Mouse (Mus musculus) midbrain, embryonic 13.5 days (tissue): ENCODE results near the gene Atp8a2. TPM values are rescaled to one million over a fixed set of nuclear protein-coding genes. Genes with fewer than 3 reads are reported as not detected.

Source experiments
- ATAC-seq: fragments of 200-750 bp; cut with Nextera tagmentation; 2 replicates; pipeline ENCODE4 v1.8.0; 2017; ENCODE audit warnings: mild to moderate bottlenecking, moderate TSS enrichment, moderate library complexity
- H3K27ac ChIP-seq: fragments of 300-500 bp; sonication (generic); 2 replicates; pipeline ENCODE4 v1.5.1; 2015; ENCODE audit warnings: inconsistent platforms, mild to moderate bottlenecking, moderate library complexity
- H3K27me3 ChIP-seq: fragments of 300-500 bp; sonication (generic); 2 replicates; pipeline ENCODE4 v1.6.1; 2015; ENCODE audit warnings: mild to moderate bottlenecking, inconsistent platforms
- H3K36me3 ChIP-seq: fragments of 300-500 bp; sonication (generic); 2 replicates; pipeline ENCODE4 v1.6.1; 2015; ENCODE audit warnings: mild to moderate bottlenecking, inconsistent platforms
- H3K4me1 ChIP-seq: fragments of 300-500 bp; sonication (generic); replicated peaks from 2 replicates; pipeline ENCODE4 v1.6.1; 2015; ENCODE audit warnings: inconsistent platforms
- H3K4me2 ChIP-seq: fragments of 300-500 bp; sonication (generic); replicated peaks from 2 replicates; pipeline ENCODE4 v1.6.1; 2015; ENCODE audit warnings: moderate library complexity, mild to moderate bottlenecking, inconsistent platforms
- H3K4me3 ChIP-seq: fragments of 300-500 bp; sonication (generic); replicated peaks from 2 replicates; pipeline ENCODE4 v1.5.1; 2015; ENCODE audit warnings: mild to moderate bottlenecking, inconsistent platforms
- H3K9ac ChIP-seq: fragments of 300-500 bp; sonication (generic); replicated peaks from 2 replicates; pipeline ENCODE4 v1.6.1; 2015; ENCODE audit warnings: mild to moderate bottlenecking, inconsistent platforms
- H3K9me3 ChIP-seq: fragments of 300-500 bp; sonication (generic); 2 replicates; pipeline ENCODE4 v1.6.1; 2016; ENCODE audit warnings: mild to moderate bottlenecking, inconsistent platforms
- WGBS: fragments of 180-500 bp; shearing (Covaris S2); methylation state at CpG from one replicate; pipeline ENCODE4 v1.1.7; 2015; 5-methylcytosine and 5-hydroxymethylcytosine counted together
- polyA plus RNA-seq: library from polyadenylated mRNA; unstranded; fragments of >200 nt; fragmentation: Nextera tagmentation; extraction: Ambion mirVana; gene quantifications from 2 replicates; pipeline ENCODE4 v1.2.1, GENCODE M21; 2015

The Atp8a2 gene
- polyA plus RNA-seq, 1 experiment from 2014 or later = 28.1 TPM

- Histone ChIP-seq H3K4me2 (no peak overlapping the region), H3K27me3 (no peaks in the 10 kb centered on the region), H3K4me3 (no peak overlapping the region), H3K4me1 (no peaks in the 10 kb centered on the region), H3K36me3 (no peaks in the 10 kb centered on the region), H3K27ac (no peak overlapping the region), H3K9ac (no peak overlapping the region), H3K9me3 (no peaks in the 10 kb centered on the region)
- no peak for ATAC-seq
- 10% methylated on average over 1 of the region's 2 CpGs for WGBS
Observed at GRCm38 (mm10) chr14:59978007-59978406, 219.0 kb downstream of the Atp8a2 start.

GRCm38 (mm10) chr14:59971221-59971730, 225.7 kb downstream of the Atp8a2 start:
- H3K36me3 ChIP-seq = no peaks in the 10 kb centered on the region
- H3K9me3 ChIP-seq = no peaks in the 10 kb centered on the region
- no peak overlapping the region for H3K4me3 ChIP-seq
- H3K27ac ChIP-seq = no peak overlapping the region
- 64% methylated on average over 5 of the region's 5 CpGs for WGBS
- no peak overlapping the region for H3K4me2 ChIP-seq
- ATAC-seq = no peak
- peaks cover 7% of the 10 kb centered on the region; the same call in 1 of the 2 replicates for H3K27me3 ChIP-seq
- peaks cover 19% of the 10 kb centered on the region for H3K4me1 ChIP-seq
- no peak overlapping the region for H3K9ac ChIP-seq

GRCm38 (mm10) chr14:59969485-59970134, 227.4 kb downstream of the Atp8a2 start:
- H3K27ac ChIP-seq = 0 out of 2 replicates have a peak overlapping the region, but pooled peaks have one; percentile 21
- peak; percentile 82 for ATAC-seq
- H3K27me3 ChIP-seq = peaks cover 7% of the 10 kb centered on the region; the same call in 1 of the 2 replicates
- H3K9ac ChIP-seq = no peak overlapping the region
- H3K4me1 ChIP-seq = peaks cover 19% of the 10 kb centered on the region
- 8% methylated on average over 7 of the region's 7 CpGs for WGBS
- H3K4me3 ChIP-seq = no peak overlapping the region
- H3K9me3 ChIP-seq = no peaks in the 10 kb centered on the region
- H3K36me3 ChIP-seq = no peaks in the 10 kb centered on the region
- H3K4me2 ChIP-seq = no peak overlapping the region

- no peaks in the 10 kb centered on the region for H3K9me3 ChIP-seq
- ATAC-seq = no peak
- H3K4me3 ChIP-seq = no peak overlapping the region
- peaks cover 19% of the 10 kb centered on the region for H3K4me1 ChIP-seq
- no peak overlapping the region for H3K27ac ChIP-seq
- no peak overlapping the region for H3K4me2 ChIP-seq
- WGBS = 84% methylated on average over 8 of the region's 8 CpGs
- H3K36me3 ChIP-seq = no peaks in the 10 kb centered on the region
- peaks cover 7% of the 10 kb centered on the region; the same call in 1 of the 2 replicates for H3K27me3 ChIP-seq
- no peak overlapping the region for H3K9ac ChIP-seq
Observed at GRCm38 (mm10) chr14:59967847-59968550, 229.0 kb downstream of the Atp8a2 start.

- 71% methylated on average over 4 of the region's 4 CpGs for WGBS
- ATAC-seq = no peak
Observed at GRCm38 (mm10) chr14:59966981-59967380, 230.0 kb downstream of the Atp8a2 start.

GRCm38 (mm10) chr14:59964569-59964968, 232.4 kb downstream of the Atp8a2 start:
- H3K9ac ChIP-seq = no peak overlapping the region
- no peaks in the 10 kb centered on the region for H3K27me3 ChIP-seq
- 95% methylated on average over 5 of the region's 5 CpGs for WGBS
- H3K27ac ChIP-seq = no peak overlapping the region
- no peaks in the 10 kb centered on the region for H3K9me3 ChIP-seq
- no peak overlapping the region for H3K4me2 ChIP-seq
- H3K4me1 ChIP-seq = peaks cover 19% of the 10 kb centered on the region
- no peak overlapping the region for H3K4me3 ChIP-seq
- ATAC-seq = no peak
- no peaks in the 10 kb centered on the region for H3K36me3 ChIP-seq

More at GRCm38 (mm10) chr14:59966981-59967380, 230.0 kb downstream of the Atp8a2 start:
- no peak overlapping the region for H3K4me3 ChIP-seq
- H3K27me3 ChIP-seq = peaks cover 2% of the 10 kb centered on the region; the same call in 1 of the 2 replicates
- no peaks in the 10 kb centered on the region for H3K36me3 ChIP-seq
- no peak overlapping the region for H3K27ac ChIP-seq
- H3K4me1 ChIP-seq = peaks cover 19% of the 10 kb centered on the region
- no peak overlapping the region for H3K9ac ChIP-seq
- H3K9me3 ChIP-seq = no peaks in the 10 kb centered on the region
- H3K4me2 ChIP-seq = no peak overlapping the region

GRCm38 (mm10) chr14:59960961-59961360, 236.0 kb downstream of the Atp8a2 start:
- ATAC-seq = no peak
- no peaks in the 10 kb centered on the region for H3K9me3 ChIP-seq
- no peaks in the 10 kb centered on the region for H3K36me3 ChIP-seq
- H3K4me2 ChIP-seq = no peak overlapping the region
- no peak overlapping the region for H3K9ac ChIP-seq
- peaks cover 15% of the 10 kb centered on the region; the same call in 1 of the 2 replicates for H3K4me1 ChIP-seq
- H3K27ac ChIP-seq = no peak overlapping the region
- H3K4me3 ChIP-seq = no peak overlapping the region
- H3K27me3 ChIP-seq = no peaks in the 10 kb centered on the region
- WGBS = 35% methylated on average over 9 of the region's 9 CpGs

GRCm38 (mm10) chr14:59960214-59960890, 236.6 kb downstream of the Atp8a2 start:
- Histone ChIP-seq H3K4me3 (no peak overlapping the region), H3K27me3 (no peaks in the 10 kb centered on the region), H3K4me2 (no peak overlapping the region), H3K9me3 (no peaks in the 10 kb centered on the region), H3K9ac (no peak overlapping the region), H3K27ac (no peak overlapping the region), H3K4me1 (peaks cover 15% of the 10 kb centered on the region; the same call in 1 of the 2 replicates), H3K36me3 (no peaks in the 10 kb centered on the region)
- WGBS = 64% methylated on average over 9 of the region's 9 CpGs
- ATAC-seq = no peak

- Histone ChIP-seq H3K4me3 (no peak overlapping the region), H3K9ac (no peak overlapping the region), H3K4me2 (no peak overlapping the region), H3K27me3 (no peaks in the 10 kb centered on the region), H3K4me1 (peaks cover 15% of the 10 kb centered on the region; the same call in 1 of the 2 replicates), H3K36me3 (no peaks in the 10 kb centered on the region), H3K9me3 (no peaks in the 10 kb centered on the region), H3K27ac (no peak overlapping the region)
- ATAC-seq = no peak
- WGBS = 71% methylated on average over 8 of the region's 8 CpGs
Observed at GRCm38 (mm10) chr14:59959723-59960122, 237.3 kb downstream of the Atp8a2 start.

GRCm38 (mm10) chr14:59949983-59950382, 247.0 kb downstream of the Atp8a2 start:
- Histone ChIP-seq H3K4me1 (0 out of 2 replicates have a peak, but pooled peaks cover 2% of the 10 kb centered on the region), H3K9me3 (no peaks in the 10 kb centered on the region), H3K4me2 (no peak overlapping the region), H3K9ac (no peak overlapping the region), H3K27me3 (peaks cover 3% of the 10 kb centered on the region; the same call in 1 of the 2 replicates), H3K36me3 (no peaks in the 10 kb centered on the region), H3K27ac (no peak overlapping the region), H3K4me3 (no peak overlapping the region)
- no peak for ATAC-seq
- WGBS = 15% methylated on average over 5 of the region's 5 CpGs

- no peak overlapping the region for H3K4me2 ChIP-seq
- peak; percentile 94 for ATAC-seq
- H3K9ac ChIP-seq = no peak overlapping the region
- H3K27ac ChIP-seq = no peak overlapping the region
- H3K36me3 ChIP-seq = no peaks in the 10 kb centered on the region
- H3K9me3 ChIP-seq = no peaks in the 10 kb centered on the region
- peaks cover 8% of the 10 kb centered on the region; the same call in 1 of the 2 replicates for H3K27me3 ChIP-seq
- H3K4me3 ChIP-seq = no peak overlapping the region
- WGBS = 37% methylated on average over 7 of the region's 7 CpGs
- no peaks in the 10 kb centered on the region for H3K4me1 ChIP-seq
Observed at GRCm38 (mm10) chr14:59942864-59943611, 253.9 kb downstream of the Atp8a2 start.
